Mouse (Mus musculus) WW6 (cell line): ENCODE results near the gene Cul5.

ENCODE experiments used
- DNase-seq: peaks from one replicate; pipeline ENCODE4 v3.0.0-alpha.2; 2013; ENCODE audit warnings: low read depth, low spot score

Cul5 gene

DNA sequence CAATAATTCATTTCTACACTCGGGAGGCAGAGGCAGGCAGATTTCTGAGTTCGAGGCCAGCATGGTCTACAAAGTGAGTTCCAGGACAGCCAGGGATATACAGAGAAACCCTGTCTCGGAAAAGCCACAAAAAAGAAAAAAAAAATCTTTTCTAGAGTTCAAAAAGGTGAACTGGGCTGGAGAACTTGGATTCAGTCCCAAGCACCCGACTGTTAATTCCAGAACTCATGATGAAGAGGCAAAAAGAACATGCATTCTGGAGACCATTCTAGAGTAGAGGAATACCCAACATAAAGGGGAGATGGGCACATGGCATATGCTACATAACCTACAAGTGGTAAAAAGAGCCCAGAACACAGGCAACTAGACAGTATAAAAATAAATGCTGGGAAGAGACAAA, 62.0 kb downstream of the Cul5 start:
- no peak for DNase-seq

DNA sequence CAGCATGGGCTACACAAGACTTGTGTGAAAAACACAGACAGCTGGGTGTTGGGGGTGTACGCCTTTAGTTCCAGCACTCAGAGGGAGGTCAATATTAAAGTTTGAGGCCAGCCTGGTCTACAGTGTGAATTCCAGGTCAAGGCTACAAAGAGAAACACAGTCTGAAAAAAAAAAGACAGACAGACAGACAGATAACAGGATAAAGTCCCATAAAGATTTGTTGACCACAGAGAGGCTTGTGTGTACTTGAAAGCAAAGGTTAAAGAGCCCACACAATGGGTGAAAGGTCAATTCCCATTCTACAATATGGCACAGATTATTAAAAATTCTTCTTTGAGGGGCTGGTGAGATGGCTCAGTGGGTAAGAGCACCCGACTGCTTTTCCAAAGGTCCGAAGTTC, 62.6 kb downstream of the Cul5 start:
- DNase-seq: no peak

DNA sequence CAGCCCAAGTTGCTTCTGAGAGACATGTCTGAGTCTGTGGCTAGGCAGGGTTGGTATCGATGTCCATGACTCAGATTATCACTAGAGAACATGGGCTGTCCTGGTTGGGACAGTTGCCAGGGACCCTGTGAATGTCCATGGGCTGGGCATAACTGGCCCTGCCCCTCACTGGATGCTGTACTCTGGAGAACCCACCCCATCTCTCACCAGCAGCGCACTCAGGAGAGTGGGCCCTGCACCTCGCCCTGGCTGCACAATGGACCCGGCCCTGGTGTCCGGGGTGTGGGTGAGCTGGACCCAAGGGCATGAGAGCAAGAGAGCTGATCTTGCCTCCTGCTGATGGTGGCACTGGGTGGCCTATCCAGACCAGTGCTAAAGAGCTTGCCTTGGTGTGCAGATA, 64.9 kb downstream of the Cul5 start:
- no peak for DNase-seq

DNA sequence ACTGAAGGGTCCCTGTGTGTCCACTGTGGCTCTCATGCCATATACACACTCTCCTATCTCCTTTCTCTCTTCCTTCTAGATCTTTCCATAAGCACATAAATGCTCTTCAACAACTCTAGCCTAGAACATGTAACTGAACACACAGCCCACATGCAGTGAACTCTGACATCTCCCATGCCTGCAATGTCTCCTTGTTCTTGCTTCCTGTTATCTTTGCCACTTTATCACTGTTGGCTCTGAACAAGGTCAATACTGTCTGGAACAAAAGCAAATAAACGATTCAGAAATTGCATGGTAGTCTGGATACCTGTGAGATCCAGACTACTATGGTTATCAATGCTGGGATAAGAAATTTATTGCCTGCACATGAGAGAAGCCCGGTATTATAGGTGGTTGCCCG, 66.0 kb downstream of the Cul5 start:
- no peak for DNase-seq

DNA sequence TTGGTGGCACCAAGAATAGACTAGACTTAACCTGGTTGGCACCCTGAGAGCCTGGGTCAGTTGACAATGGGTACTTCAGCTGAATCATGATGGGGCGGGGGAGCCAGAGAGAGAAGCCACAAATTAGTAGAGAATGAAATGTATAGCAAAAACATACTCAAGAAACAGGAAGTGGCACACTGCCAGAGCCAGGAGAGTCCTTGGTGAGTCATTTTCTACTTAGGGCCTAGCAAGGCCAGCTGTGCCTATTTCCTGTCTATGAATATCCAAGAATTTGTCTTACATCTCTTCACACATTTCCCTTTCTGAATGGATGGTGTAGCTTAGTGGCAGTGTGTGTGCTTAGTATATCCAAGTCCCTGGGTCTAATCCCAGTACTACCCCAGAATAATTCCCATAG, 66.4 kb downstream of the Cul5 start:
- no peak for DNase-seq

DNA sequence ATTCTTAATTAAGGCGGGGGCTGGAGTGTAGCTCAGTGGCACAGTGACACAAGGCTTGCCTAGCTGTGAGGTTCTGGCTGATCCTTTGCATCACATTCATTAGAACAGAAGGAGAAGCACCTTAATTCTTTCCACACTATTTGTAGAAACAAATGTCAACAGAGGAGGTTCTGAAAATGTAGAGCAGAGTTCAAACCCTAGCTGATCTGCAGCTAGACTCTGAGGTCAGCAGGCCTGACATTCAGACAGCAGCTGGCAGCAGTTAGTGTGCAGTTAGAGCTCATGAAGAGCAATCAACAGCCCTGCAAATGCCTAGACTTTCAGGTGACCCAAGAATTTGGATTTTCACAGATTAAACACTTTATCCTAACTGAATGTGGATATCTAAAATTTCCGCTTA, 68.3 kb downstream of the Cul5 start:
- no peak for DNase-seq

DNA sequence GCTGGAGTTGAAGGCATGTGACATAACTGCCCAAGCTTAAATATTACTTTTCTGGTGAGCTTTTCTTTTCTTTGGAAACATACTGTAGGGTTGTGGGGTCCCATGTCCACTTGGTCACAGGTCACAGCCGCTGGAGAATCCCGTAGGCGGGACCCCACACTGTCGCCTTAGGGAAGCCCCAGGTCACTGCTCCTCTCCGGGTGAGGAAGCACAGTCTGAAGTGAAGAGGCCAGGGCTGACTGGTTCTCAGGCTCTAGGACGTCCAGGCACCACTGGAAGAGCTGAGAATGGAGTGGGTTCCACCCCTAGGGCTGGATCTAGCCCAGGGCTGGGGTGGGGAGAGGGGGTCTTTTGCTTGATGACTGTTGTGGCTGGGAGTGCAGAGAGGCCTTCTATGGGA, 71.2 kb downstream of the Cul5 start:
- DNase-seq: no peak

DNA sequence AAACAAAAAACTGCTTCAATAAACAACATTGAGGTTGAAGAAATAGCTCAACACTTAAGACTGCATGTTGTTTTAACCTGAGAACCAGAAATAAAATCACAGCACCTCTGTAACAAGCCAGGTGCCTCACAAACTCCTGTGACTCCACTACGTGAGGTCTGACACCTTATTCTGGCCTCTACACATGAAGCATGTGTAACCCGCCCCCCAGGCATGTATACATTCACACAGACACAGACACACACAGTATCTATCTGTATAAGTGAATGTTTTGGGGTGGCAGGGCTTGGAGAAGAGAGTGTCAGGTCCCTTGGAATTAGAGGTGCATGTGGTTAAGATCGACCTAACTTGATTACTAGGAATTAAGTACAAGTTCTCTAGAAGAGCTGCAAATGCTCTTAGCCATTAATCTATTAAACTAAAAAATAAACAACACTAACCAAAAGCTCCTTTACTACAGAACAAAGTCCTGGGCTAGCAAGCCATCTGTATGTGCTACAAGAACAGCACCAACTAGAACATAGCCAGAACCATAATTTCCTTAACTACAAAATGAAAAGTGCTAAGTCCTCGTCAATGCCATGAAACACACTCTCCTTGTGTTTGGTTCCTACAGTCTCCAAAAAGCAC, 72.7 kb downstream of the Cul5 start:
- DNase-seq: no peak

DNA sequence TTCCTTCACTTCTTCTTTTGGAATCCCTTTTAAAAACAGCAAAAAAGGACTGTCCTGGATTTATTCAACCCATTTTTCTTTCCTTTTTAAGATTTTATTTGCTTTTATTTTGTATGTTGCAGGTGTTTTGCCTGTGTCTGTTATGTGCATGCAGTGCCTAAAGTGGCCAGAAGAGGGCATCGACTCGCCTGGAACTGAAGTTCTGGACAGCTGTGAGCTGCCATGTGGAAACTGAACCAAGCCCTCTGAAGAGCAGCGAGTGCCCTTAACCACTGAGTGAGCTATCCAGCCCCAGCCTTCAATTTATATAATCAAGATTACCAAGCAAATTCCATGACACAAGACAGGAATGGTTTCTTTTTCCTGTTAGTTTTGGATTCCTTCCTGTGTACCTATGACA, 75.0 kb downstream of the Cul5 start:
- peak; percentile 36 for DNase-seq

DNA sequence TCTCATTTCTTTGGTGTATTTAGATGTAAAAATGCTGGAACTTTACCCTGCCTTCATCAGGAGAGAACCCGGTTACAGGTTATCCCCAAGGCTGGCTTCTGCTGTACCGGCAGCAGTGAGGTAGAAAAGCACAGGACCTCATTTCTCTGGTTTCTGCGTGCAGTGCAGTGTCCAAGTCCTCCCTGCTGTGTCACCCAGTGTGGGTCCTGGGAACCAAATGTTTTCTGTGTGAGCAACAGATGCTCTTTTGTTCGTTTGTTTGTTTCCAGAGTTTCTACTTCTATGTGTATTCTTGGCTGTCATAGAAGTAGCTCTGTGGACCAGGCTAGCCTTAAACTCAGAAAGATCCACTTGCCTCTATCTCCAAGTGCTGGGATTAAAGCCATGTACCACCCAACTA, 87.9 kb downstream of the Cul5 start:
- no peak for DNase-seq

DNA sequence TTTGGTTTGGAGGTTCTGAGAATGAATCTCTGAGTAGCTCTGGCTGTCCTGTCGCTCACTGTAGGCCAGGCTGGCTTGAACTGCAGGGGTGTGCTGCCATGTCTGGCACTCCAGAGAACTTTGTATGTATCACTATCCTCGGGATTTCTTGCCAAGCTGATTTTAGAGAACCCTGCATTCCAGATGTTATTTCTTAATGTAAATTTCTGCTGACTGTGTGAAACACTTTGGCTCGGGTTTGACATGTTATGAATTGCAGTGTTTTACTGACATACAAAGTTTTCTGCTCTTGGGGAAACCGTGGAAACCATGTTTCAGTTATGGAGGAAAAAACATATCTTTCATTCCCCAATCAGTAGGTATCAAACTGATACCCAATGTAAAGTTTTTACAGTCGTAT, 94.1 kb downstream of the Cul5 start:
- no peak for DNase-seq

DNA sequence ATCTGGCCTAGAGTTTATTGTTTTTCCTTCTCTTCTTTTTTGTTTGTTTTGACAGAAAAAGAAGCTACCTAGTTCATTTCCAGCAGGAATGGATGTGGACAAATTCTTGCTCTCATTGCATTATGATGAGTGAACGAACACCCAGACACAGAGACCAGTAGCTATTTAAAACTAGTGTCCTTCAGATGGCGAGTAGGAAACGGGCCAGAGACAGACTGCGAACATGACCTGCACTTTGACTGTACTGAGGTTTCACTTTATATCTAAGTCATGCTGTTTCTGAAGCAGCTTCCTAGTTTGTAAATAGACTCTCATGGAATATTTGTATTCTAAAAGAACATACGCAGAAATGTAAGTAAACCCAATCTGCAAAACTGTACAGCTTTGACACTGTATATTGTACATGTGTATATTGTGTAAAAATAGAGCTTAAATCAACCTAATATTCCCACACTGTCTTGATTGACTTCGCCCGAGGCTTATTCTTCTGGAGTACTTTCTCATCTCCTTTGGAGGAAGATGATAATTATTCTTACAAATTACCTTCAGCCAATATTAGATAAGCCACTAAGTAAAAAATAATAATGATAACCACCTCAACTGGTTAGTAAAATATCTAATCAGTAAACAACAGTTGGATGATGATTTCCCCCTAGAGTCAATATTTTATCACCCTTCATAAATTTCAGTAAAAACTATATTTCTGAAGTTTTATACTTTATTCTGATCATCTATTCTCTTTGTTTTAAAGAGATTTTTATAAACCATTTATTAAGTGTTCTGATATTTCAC, 97.1 kb downstream of the Cul5 start:
- no peak for DNase-seq

DNA sequence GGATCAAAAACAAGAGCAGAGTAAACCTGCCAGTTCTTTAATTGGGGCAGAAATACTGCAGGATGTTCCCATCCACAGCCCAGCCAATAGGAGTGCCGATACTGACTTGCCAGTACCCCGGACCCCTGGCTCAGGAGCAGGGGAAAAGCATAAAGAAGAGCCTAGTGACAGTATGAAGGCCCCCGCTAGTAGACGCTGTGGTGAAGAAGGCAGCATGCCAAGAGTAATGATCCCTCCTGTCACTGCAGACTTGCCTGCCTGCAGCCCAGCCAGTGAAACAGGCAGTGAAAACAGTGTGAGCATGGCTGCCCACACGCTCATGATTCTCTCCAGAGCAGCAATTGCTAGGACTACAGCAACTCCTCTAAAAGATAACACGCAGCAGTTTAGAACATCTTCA, 99.2 kb downstream of the Cul5 start:
- DNase-seq: no peak
